Mouse (Mus musculus) neural tube, embryonic 10.5 days (tissue): ENCODE measurements at regions not wholly inside any gene's neighbourhood (a gene's known extent, or its start where the extent isn't known, plus 50 kb on each side); places are given as distances from the start of the nearest gene placed in this dataset.
"Not testable (repeated sequence)": the region's sequence is repeated elsewhere in the genome, so short reads cannot be mapped to it uniquely, and the experiment has no call there.

Experiments used
- DNase-seq: peaks from one replicate; pipeline ENCODE4 v3.0.0-alpha.2; 2017; ENCODE audit warnings: low spot score; ENCODE audit errors: extremely low spot score

GRCm38 (mm10) chrX:77307374-77307773 is 203.4 kb upstream of the Tbl1x start:
- no peak for DNase-seq

- no peak for DNase-seq
Observed at GRCm38 (mm10) chrX:77314384-77314783, 196.4 kb upstream of the Tbl1x start.

- no peak for DNase-seq
Observed at GRCm38 (mm10) chrX:77323644-77324043, 187.2 kb upstream of the Tbl1x start.

GRCm38 (mm10) chrX:77353181-77353580 is 157.6 kb upstream of the Tbl1x start:
- DNase-seq: no peak

GRCm38 (mm10) chrX:77360551-77360950 is 150.3 kb upstream of the Tbl1x start:
- no peak for DNase-seq

- DNase-seq: no peak
Observed at GRCm38 (mm10) chrX:77361106-77361505, 149.7 kb upstream of the Tbl1x start.

GRCm38 (mm10) chrX:77363657-77364056 is 147.2 kb upstream of the Tbl1x start:
- DNase-seq: no peak

GRCm38 (mm10) chrX:77367351-77367750 is 143.5 kb upstream of the Tbl1x start:
- no peak for DNase-seq

GRCm38 (mm10) chrX:77387271-77387670 is 123.5 kb upstream of the Tbl1x start:
- DNase-seq: no peak

- no peak for DNase-seq
Observed at GRCm38 (mm10) chrX:77391760-77392446, 118.9 kb upstream of the Tbl1x start.

GRCm38 (mm10) chrX:77406896-77407295 is 103.9 kb upstream of the Tbl1x start:
- no peak for DNase-seq

- DNase-seq: no peak
Observed at GRCm38 (mm10) chrX:77407925-77408324, 102.9 kb upstream of the Tbl1x start.

- no peak for DNase-seq
Observed at GRCm38 (mm10) chrX:77409370-77409769, 101.4 kb upstream of the Tbl1x start.

GRCm38 (mm10) chrX:77410812-77411211 is 100.0 kb upstream of the Tbl1x start:
- DNase-seq: no peak

- DNase-seq: no peak
Observed at GRCm38 (mm10) chrX:77414156-77414555, 96.7 kb upstream of the Tbl1x start.

GRCm38 (mm10) chrX:77417766-77418165 is 93.0 kb upstream of the Tbl1x start:
- no peak for DNase-seq

GRCm38 (mm10) chrX:77422206-77422605 is 88.6 kb upstream of the Tbl1x start:
- no peak for DNase-seq

- DNase-seq: no peak
Observed at GRCm38 (mm10) chrX:77424792-77425727, 85.8 kb upstream of the Tbl1x start.

- not testable (repeated sequence) for DNase-seq
Observed at GRCm38 (mm10) chrX:77425728-77426102, 85.1 kb upstream of the Tbl1x start.

- not testable (repeated sequence) for DNase-seq
Observed at GRCm38 (mm10) chrX:77426836-77427235, 84.0 kb upstream of the Tbl1x start.

GRCm38 (mm10) chrX:77432001-77432565 is 78.7 kb upstream of the Tbl1x start:
- no peak for DNase-seq
